Mouse (Mus musculus) hindbrain, embryonic 16.5 days (tissue): ENCODE results near the gene Bad. TPM values are rescaled to one million over a fixed set of nuclear protein-coding genes. Genes with fewer than 3 reads are reported as not detected.

ENCODE experiments used
- ATAC-seq: fragments of 200-750 bp; cut with Nextera tagmentation; 2 replicates; pipeline ENCODE4 v1.8.0; 2017; ENCODE audit warnings: moderate TSS enrichment, moderate library complexity
- H3K27ac ChIP-seq: fragments of 300-500 bp; sonication (generic); 2 replicates; pipeline ENCODE4 v1.5.1; 2014; ENCODE audit warnings: low read depth, mild to moderate bottlenecking, control low read depth, low read length, moderate library complexity
- H3K27me3 ChIP-seq: fragments of 300-500 bp; sonication (generic); replicated peaks from 2 replicates; pipeline ENCODE4 v1.6.1; 2014; ENCODE audit warnings: low read length; ENCODE audit not compliant: control insufficient read depth, insufficient read depth
- H3K36me3 ChIP-seq: fragments of 300-500 bp; sonication (generic); 2 replicates; pipeline ENCODE4 v1.6.1; 2014; ENCODE audit warnings: mild to moderate bottlenecking, low read length, moderate library complexity, mixed read lengths; ENCODE audit not compliant: control insufficient read depth, insufficient read depth
- H3K4me1 ChIP-seq: fragments of 300-500 bp; sonication (generic); 2 replicates; pipeline ENCODE4 v1.6.1; 2014; ENCODE audit warnings: low read depth, low read length; ENCODE audit not compliant: control insufficient read depth, insufficient read depth
- H3K4me2 ChIP-seq: fragments of 300-500 bp; sonication (generic); 2 replicates; pipeline ENCODE4 v1.6.1; 2014; ENCODE audit warnings: mild to moderate bottlenecking, low read length, control low read depth, moderate library complexity
- H3K4me3 ChIP-seq: fragments of 300-500 bp; sonication (generic); 2 replicates; pipeline ENCODE4 v1.5.1; 2014; ENCODE audit warnings: mild to moderate bottlenecking, low read length, control low read depth, moderate library complexity
- H3K9ac ChIP-seq: fragments of 300-500 bp; sonication (generic); 2 replicates; pipeline ENCODE4 v1.6.1; 2014; ENCODE audit warnings: low read depth, mild to moderate bottlenecking, control low read depth, low read length, moderate library complexity
- H3K9me3 ChIP-seq: fragments of 300-500 bp; sonication (generic); 2 replicates; pipeline ENCODE4 v1.6.1; 2014; ENCODE audit warnings: mild to moderate bottlenecking, low read length, moderate library complexity; ENCODE audit not compliant: control insufficient read depth
- WGBS: fragments of 180-500 bp; shearing (Covaris S2); extraction: QIAGEN DNeasy Blood & Tissue Kit; methylation state at CpG from one replicate; pipeline ENCODE4 v1.1.7; 2014; 5-methylcytosine and 5-hydroxymethylcytosine counted together
- polyA plus RNA-seq: library from polyadenylated mRNA; unstranded; fragments of >200 nt; fragmentation: Nextera tagmentation; extraction: Ambion mirVana; gene quantifications from 2 replicates; pipeline ENCODE4 v1.2.1, GENCODE M21; 2015

Gene Bad
- polyA plus RNA-seq, 1 experiment from 2014 or later = 109 TPM

DNA sequence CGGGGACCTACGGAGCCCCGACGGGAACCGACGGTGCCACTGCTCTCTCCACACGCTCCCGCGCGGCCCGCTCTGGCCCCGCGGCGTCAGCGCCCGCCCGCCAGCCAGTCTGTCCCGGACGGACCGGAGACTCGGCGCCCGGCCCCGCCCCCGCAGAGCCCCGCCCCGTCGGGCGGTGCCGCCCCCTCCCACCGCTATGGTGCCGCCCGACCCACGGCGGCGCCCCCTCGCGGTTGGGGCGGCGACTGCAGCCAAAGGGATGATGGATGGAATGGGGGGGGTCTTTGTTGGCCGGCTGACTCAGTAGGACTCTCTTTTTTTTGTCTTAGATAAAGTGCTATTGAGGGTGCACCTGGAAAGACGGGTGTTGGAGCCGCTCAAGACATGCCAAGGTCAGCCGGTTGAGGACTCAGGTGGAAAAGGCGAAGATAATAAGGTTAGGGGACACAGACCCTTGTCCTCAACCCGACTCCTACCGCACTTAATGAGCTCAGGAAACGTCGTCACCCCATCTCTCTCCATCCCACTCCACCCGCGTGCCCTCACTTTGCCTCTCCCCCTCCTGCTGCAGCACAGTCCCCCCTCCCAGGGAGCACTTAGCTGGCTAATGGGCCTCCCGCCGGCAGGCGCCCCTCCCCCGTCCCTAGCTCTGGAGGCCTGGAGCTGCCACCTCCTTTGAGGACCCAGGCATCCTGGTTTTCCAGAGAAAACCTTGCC is 28.2 kb downstream of the Bad start:
- Histone ChIP-seq H3K36me3 (no peaks in the 10 kb centered on the region), H3K9me3 (no peaks in the 10 kb centered on the region), H3K9ac (peak overlapping the region; percentile 67), H3K4me1 (peaks cover 15% of the 10 kb centered on the region), H3K4me3 (peak overlapping the region; percentile 49), H3K4me2 (peak overlapping the region; percentile 54), H3K27ac (no peak overlapping the region), H3K27me3 (peaks cover 10% of the 10 kb centered on the region)
- peak; percentile 13; the same call in 1 of the 2 replicates for ATAC-seq
- WGBS = under 1% methylated on average over 55 of the region's 55 CpGs

GRCm38 (mm10) chr19:6970460-6971085 is 28.9 kb downstream of the Bad start:
- Histone ChIP-seq H3K4me2 (peak overlapping the region; percentile 54), H3K27ac (no peak overlapping the region), H3K36me3 (no peaks in the 10 kb centered on the region), H3K9me3 (no peaks in the 10 kb centered on the region), H3K4me1 (peaks cover 15% of the 10 kb centered on the region), H3K9ac (peak overlapping the region; percentile 1; the same call in 1 of the 2 replicates), H3K27me3 (peaks cover 10% of the 10 kb centered on the region), H3K4me3 (no peak overlapping the region)
- 10% methylated on average over 11 of the region's 11 CpGs for WGBS
- ATAC-seq = no peak

GRCm38 (mm10) chr19:6971644-6972043 is 30.0 kb downstream of the Bad start:
- Histone ChIP-seq H3K27me3 (peaks cover 10% of the 10 kb centered on the region), H3K9ac (peak overlapping the region; percentile 5; the same call in 1 of the 2 replicates), H3K4me1 (peaks cover 24% of the 10 kb centered on the region), H3K4me2 (no peak overlapping the region), H3K36me3 (no peaks in the 10 kb centered on the region), H3K9me3 (no peaks in the 10 kb centered on the region), H3K4me3 (no peak overlapping the region), H3K27ac (no peak overlapping the region)
- no peak for ATAC-seq
- WGBS = 41% methylated on average over 6 of the region's 6 CpGs

DNA sequence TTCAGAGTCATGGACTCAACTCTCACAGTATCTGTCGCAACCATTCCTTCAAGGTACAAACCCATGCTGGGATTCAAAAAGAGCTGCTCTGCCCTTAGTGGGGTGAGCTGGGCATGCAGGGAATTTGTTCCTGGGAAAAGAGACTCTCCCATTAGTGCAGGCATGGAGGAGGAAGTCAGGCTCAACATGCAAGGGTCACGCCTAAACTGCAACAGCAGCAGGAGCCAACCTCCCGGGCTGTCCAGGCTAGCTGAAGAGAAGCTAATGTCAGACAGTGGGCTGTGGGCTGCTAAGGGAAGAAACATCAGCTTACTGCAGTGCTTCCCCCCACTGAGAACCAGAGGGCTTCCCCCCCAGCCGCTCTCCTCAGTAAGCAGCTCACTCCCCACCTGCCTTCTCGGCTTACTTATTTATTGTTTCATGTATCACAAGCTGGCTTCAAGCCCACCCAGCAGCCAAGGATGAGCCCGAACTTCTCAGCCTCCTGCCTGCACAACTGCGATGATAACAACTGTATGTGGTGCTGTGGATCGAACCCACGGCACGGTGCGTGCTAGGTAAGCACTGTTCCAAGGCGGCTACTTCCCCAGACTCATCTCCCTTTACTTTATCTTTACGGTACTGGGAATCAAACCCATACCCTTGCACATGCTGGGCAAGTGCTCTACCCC is 30.7 kb downstream of the Bad start:
- ATAC-seq = no peak
- Histone ChIP-seq H3K4me1 (peaks cover 30% of the 10 kb centered on the region), H3K27me3 (peaks cover 10% of the 10 kb centered on the region), H3K4me2 (no peak overlapping the region), H3K9ac (no peak overlapping the region), H3K4me3 (no peak overlapping the region), H3K27ac (no peak overlapping the region), H3K36me3 (peaks cover 2% of the 10 kb centered on the region), H3K9me3 (no peaks in the 10 kb centered on the region)
- 79% methylated on average over 13 of the region's 13 CpGs for WGBS

DNA sequence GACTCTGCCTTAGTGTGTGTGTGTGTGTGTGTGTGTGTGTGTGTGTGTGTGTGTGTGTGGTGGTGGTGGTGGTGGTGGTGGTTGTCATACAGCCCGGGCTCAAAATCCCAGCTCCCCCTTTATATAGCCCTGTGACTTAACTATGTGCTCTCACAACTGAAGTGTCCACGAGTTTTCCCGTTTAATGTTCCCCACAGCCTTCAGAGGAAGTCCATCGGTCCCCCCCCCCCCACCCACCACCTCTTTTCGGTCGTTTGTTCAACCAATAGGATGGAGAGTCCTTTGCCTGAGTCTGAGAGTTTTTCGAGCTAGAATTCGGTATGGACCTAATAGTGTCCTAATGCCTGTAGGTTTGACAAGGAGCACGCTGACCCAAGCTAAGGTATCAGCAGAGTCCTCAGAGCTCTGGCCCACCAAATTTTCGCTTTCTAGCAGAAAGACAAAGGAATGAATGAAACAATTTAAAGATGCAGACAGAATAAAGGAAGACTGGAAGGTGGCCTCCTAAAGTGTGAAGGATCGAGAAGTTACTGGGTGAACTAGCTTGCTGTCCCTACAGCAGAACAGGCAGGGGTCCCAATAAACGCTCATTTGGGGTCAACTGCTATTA is 32.0 kb downstream of the Bad start:
- Histone ChIP-seq H3K27ac (no peak overlapping the region), H3K36me3 (peaks cover 11% of the 10 kb centered on the region), H3K4me3 (peak overlapping the region; percentile 58), H3K4me1 (peaks cover 43% of the 10 kb centered on the region), H3K9me3 (no peaks in the 10 kb centered on the region), H3K9ac (peak overlapping the region; percentile 83), H3K4me2 (peak overlapping the region; percentile 94), H3K27me3 (peaks cover 10% of the 10 kb centered on the region)
- ATAC-seq = no peak
- 33% methylated on average over 12 of the region's 12 CpGs for WGBS

DNA sequence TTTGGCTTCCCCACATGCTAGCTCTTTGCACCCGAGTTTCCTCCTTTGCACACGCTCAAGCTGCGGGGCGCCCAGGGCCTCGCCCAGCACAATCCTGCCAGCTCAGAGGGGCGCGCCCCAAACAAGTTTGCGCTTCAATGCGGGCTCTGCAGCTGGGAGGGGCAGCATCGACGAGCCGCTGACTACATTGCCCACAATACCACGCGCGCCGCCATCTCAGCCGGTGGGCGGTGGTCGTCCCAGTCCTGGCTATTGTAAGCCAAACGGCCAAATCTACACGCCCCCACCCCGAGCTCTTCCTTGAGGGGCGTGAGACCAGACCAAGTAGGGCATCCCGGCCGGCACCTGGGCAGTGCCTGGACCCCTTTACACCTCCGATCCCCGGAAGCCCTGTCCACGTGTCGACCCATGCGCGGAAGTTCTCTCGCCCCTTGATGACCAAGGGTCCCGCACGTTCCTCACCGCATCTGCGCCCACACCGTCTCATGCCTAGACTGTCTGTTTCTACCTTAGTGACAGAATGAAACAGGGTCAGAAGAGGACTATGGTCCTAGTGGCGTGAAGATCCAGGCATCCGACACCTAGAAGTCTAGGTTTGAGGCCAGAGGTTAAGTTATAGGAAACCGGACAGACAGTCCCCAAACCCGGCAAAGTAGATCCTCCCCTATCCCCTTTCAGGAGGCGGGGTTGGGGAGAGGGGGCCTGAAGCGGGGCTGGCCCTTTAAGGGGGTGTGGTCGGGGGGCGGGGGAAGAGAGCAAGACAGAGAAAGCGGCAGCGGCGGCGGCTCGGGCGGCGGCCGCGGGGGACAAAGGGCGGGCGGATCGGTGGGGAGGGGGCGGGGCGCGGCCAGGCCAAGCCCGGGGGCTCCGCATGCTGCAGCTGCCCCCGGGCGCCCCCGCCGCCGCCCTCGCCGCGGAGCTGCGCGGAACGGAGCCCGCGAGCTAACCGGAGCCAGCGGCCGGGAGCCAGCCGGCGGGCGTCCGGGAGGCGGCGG is 32.8 kb downstream of the Bad start, which contains the start of gene Ppp1r14b:
Ppp1r14b (plus strand) TSS at position 758 of the 995 bp plus-strand sequence.
- peaks cover 48% of the 10 kb centered on the region for H3K4me1 ChIP-seq

DNA sequence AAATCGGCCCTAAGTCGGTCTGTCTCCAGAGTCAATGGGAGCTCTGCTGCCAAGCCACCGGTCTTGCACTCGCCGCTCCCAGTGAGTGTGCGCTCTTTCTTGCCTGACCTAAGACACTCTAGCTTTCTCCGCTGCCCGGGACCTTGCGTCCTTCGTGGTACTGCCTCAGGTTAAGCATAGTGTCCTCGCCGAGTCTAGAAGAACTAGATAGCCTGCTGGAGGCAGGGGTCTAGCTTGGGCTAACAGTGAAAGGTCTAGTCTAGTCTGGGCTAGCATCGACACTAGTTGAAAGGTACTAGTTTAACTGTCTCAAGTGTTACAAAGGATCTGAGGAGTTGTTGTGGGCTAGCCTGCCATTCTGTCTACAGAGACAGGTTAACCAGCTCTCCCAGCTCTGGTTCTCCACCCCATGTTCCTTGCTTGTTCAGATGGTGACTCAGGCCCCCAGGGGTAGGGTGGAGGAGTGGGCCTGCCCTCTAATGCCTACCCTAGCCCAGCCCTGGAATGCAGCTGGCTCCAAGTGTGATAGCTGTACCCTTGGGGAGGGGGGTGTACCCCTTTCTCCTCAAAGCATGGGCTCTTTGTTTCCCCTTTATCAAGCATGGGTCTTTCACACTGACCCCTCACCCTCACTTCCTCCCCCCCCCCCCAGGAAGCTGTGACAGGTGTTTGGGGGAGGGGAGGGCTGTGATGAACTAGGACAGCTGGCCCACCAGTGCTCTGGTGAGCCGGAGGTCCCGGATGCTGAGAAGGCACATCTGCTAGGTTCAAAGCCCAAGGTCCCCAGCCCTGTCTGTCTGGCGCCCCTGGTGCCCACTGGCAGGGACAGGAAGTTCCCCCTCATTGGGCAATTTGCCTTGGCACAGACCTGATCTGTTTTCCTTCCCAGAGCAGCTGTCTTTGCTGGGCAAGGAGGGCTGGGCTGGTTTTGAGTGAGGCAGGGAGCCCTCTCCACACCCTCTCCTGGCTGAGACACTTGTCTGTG is 34.2 kb downstream of the Bad start, which contains the start of gene Plcb3:
Plcb3 (minus strand) TSS at position 934 of the 985 bp plus-strand sequence.
- Histone ChIP-seq H3K9ac (peak within 1 kb of the TSS; percentile 83), H3K4me1 (peaks cover 39% of the 10 kb centered on the region), H3K27me3 (peaks cover 1% of the 10 kb centered on the region; the same call in 1 of the 2 replicates), H3K27ac (peak within 1 kb of the TSS; percentile 95), H3K9me3 (no peaks in the 10 kb centered on the region), H3K4me3 (peak within 1 kb of the TSS; percentile 58), H3K36me3 (peaks cover 11% of the 10 kb centered on the region), H3K4me2 (peak within 1 kb of the TSS; percentile 94)
- WGBS = under 1% methylated on average over 16 of the region's 16 CpGs
- ATAC-seq = peak; percentile 5

More for the DNA sequence above, 32.8 kb downstream of the Bad start, which contains the start of gene Ppp1r14b:
- Histone ChIP-seq H3K4me2 (peak within 1 kb of the TSS; percentile 94), H3K9me3 (no peaks in the 10 kb centered on the region), H3K27ac (peak within 1 kb of the TSS; percentile 95), H3K27me3 (peaks cover 10% of the 10 kb centered on the region), H3K36me3 (peaks cover 11% of the 10 kb centered on the region), H3K9ac (peak within 1 kb of the TSS; percentile 83), H3K4me3 (peak within 1 kb of the TSS; percentile 58)
- peak; percentile 62 for ATAC-seq
- under 1% methylated on average over 50 of the region's 84 CpGs for WGBS
